Mouse (Mus musculus) gastrocnemius, postnatal 14 days (tissue): ENCODE results near the gene Ccdc51. TPM values are rescaled to one million over a fixed set of nuclear protein-coding genes. Genes with fewer than 3 reads are reported as not detected.

Experiments
- DNase-seq: peaks from one replicate; pipeline ENCODE4 v3.0.0; 2021; ENCODE audit warnings: mixed read lengths
- intact Hi-C: fragments of 180-260 bp; cut with DNase I; formaldehyde crosslinking; loops from one replicate; pipeline ENCODE4 v1.15.1; 2025; ENCODE audit warnings: low total_unique reads
- total RNA-seq, 2 experiments: library from RNA; stranded (reverse); gene quantifications; 2 replicates each; pipeline ENCODE4 v1.2.3; 2021

Ccdc51 gene
- total RNA-seq, 2 experiments from 2014 or later, result 7.3 to 7.8 TPM

GRCm38 (mm10) chr9:109093786-109094552, 11.7 kb downstream of the Ccdc51 start:
- no peak for DNase-seq
- intact Hi-C loops, result no loop called here

- intact Hi-C loops, result no loop called here
- DNase-seq, result no peak
Measured at GRCm38 (mm10) chr9:109094553-109095136, 12.4 kb downstream of the Ccdc51 start.

GRCm38 (mm10) chr9:109095137-109095982, 13.1 kb downstream of the Ccdc51 start, which contains the start of gene Plxnb1:
Gene Plxnb1, plus strand, starts transcription at chr9:109095389.
- intact Hi-C loops, result no loop called here
- DNase-seq, result peak; percentile 61

GRCm38 (mm10) chr9:109096251-109096661, 14.0 kb downstream of the Ccdc51 start:
- intact Hi-C loops, result no loop called here
- DNase-seq, result no peak

GRCm38 (mm10) chr9:109096856-109097255, 14.6 kb downstream of the Ccdc51 start:
- intact Hi-C loops, result no loop called here

GRCm38 (mm10) chr9:109097291-109097690, 15.0 kb downstream of the Ccdc51 start:
- intact Hi-C loops, result no loop called here
- DNase-seq, result no peak

More at GRCm38 (mm10) chr9:109096856-109097255, 14.6 kb downstream of the Ccdc51 start:
- no peak for DNase-seq

- intact Hi-C loops, result no loop called here
- no peak for DNase-seq
Measured at GRCm38 (mm10) chr9:109097831-109098230, 15.5 kb downstream of the Ccdc51 start.

- DNase-seq, result no peak
Measured at GRCm38 (mm10) chr9:109098366-109098765, 16.1 kb downstream of the Ccdc51 start.

GRCm38 (mm10) chr9:109098969-109099368, 16.7 kb downstream of the Ccdc51 start:
- intact Hi-C loops, result no loop called here
- DNase-seq, result no peak

More at GRCm38 (mm10) chr9:109098366-109098765, 16.1 kb downstream of the Ccdc51 start:
- intact Hi-C loops, result no loop called here

GRCm38 (mm10) chr9:109100307-109100928, 18.1 kb downstream of the Ccdc51 start:
- intact Hi-C loops, result no loop called here
- no peak for DNase-seq

GRCm38 (mm10) chr9:109101933-109102445, 19.7 kb downstream of the Ccdc51 start:
- DNase-seq, result no peak
- intact Hi-C loops, result no loop called here

- no peak for DNase-seq
- intact Hi-C loops, result no loop called here
Measured at GRCm38 (mm10) chr9:109102541-109102940, 20.2 kb downstream of the Ccdc51 start.

- intact Hi-C loops, result no loop called here
- DNase-seq, result no peak
Measured at GRCm38 (mm10) chr9:109103250-109103649, 21.0 kb downstream of the Ccdc51 start.

- intact Hi-C loops, result no loop called here
- DNase-seq, result no peak
Measured at GRCm38 (mm10) chr9:109104083-109104482, 21.8 kb downstream of the Ccdc51 start.

GRCm38 (mm10) chr9:109105011-109105410, 22.7 kb downstream of the Ccdc51 start:
- intact Hi-C loops, result no loop called here
- DNase-seq, result no peak

- intact Hi-C loops, result no loop called here
- no peak for DNase-seq
Measured at GRCm38 (mm10) chr9:109105648-109106047, 23.4 kb downstream of the Ccdc51 start.

GRCm38 (mm10) chr9:109107341-109107740, 25.0 kb downstream of the Ccdc51 start:
- DNase-seq, result no peak
- intact Hi-C loops, result no loop called here

- DNase-seq, result no peak
- intact Hi-C loops, result no loop called here
Measured at GRCm38 (mm10) chr9:109110240-109110639, 27.9 kb downstream of the Ccdc51 start.

GRCm38 (mm10) chr9:109111101-109111500, 28.8 kb downstream of the Ccdc51 start:
- intact Hi-C loops, result no loop called here
- no peak for DNase-seq
